Mouse (Mus musculus) cerebellum, adult 2 months (tissue): ENCODE data around the gene Vmn2r5.
"Not testable (repeated sequence)": the region's sequence is repeated elsewhere in the genome, so short reads cannot be mapped to it uniquely, and the experiment has no call there.

Experiments used
- CTCF ChIP-seq: fragments of 200-500 bp; IDR thresholded peaks from 2 replicates; pipeline ENCODE4 v1.5.1; 2011; ENCODE audit warnings: low read depth, mild to moderate bottlenecking, control low read depth, low read length, moderate library complexity, borderline replicate concordance; ENCODE audit not compliant: insufficient read depth
- POLR2A ChIP-seq: fragments of 200-500 bp; IDR thresholded peaks from 2 replicates; pipeline ENCODE4 v1.6.1; 2011; ENCODE audit warnings: low read length, control low read depth, borderline replicate concordance; ENCODE audit not compliant: insufficient read depth

- not testable (repeated sequence) for TF ChIP-seq CTCF, POLR2A
Observed at GRCm38 (mm10) chr3:64509742-64510141, at the start of gene Vmn2r5.
